Comparison of ENCODE assay signal across 29 mouse cellular contexts in genomic region chr10:82117206-82117605, GRCm38 (mm10).
"Had no signal": no experiment of that assay in that cellular context is flagged by ENCODE, and none has a peak within 500 bp of the region (broad histone marks: within the 10 kb centered on the region; RNA-seq: fewer than 3 reads in every experiment).

No protein-coding gene starts in this region.

- H3K27ac ChIP-seq: heart, embryonic 13.5 days; heart, embryonic 15.5 days; hindbrain, embryonic 12.5 days; hindbrain, embryonic 13.5 days; hindbrain, embryonic 14.5 days; hindbrain, embryonic 15.5 days; hindbrain, postnatal 0 days; intestine, embryonic 15.5 days; kidney, embryonic 15.5 days; kidney, postnatal 0 days; layer of hippocampus, adult 2 months; left cerebral cortex, adult 2 months had no signal

- H3K4me1 ChIP-seq: heart, embryonic 12.5 days; heart, embryonic 13.5 days; heart, embryonic 15.5 days; hindbrain, embryonic 12.5 days; hindbrain, embryonic 13.5 days; hindbrain, embryonic 15.5 days; intestine, embryonic 15.5 days; kidney, embryonic 15.5 days had no signal

- H3K36me3 ChIP-seq: heart, embryonic 12.5 days; heart, embryonic 15.5 days; hindbrain, embryonic 12.5 days; intestine, embryonic 15.5 days; kidney, embryonic 15.5 days had no signal

- DNase-seq: heart, postnatal 10 days; heart, postnatal 14 days; heart, postnatal 36 days; heart, postnatal 4 days; kidney, adult 11 months; kidney, adult 18-20 months; kidney, adult 2 months; kidney, adult 8-10 months; kidney, adult 9 months; kidney, postnatal 10 days; kidney, postnatal 14 days; kidney, postnatal 25 days; kidney, postnatal 36 days; kidney, postnatal 4 days; layer of hippocampus, adult 9-11 months; layer of hippocampus, postnatal 36 days had no signal

- H3K27me3 ChIP-seq: heart, embryonic 12.5 days; heart, embryonic 13.5 days; heart, embryonic 15.5 days; hindbrain, embryonic 12.5 days; hindbrain, embryonic 13.5 days; hindbrain, embryonic 15.5 days; intestine, embryonic 15.5 days; kidney, embryonic 15.5 days had no signal

- H3K4me3 ChIP-seq: heart, embryonic 12.5 days; heart, embryonic 13.5 days; heart, embryonic 15.5 days; hindbrain, embryonic 12.5 days; hindbrain, embryonic 13.5 days; hindbrain, embryonic 15.5 days; intestine, embryonic 15.5 days; kidney, embryonic 15.5 days; layer of hippocampus, adult 2 months; left cerebral cortex, adult 2 months had no signal
